Mouse (Mus musculus) midbrain, postnatal 0 days (tissue): Measurements from ENCODE around the gene Serhl. TPM values are rescaled to one million over a fixed set of nuclear protein-coding genes. Genes with fewer than 3 reads are reported as not detected.

Experiments
- ATAC-seq: fragments of 200-750 bp; cut with Nextera tagmentation; 2 replicates; pipeline ENCODE4 v1.8.0; 2017; ENCODE audit warnings: moderate number of reproducible peaks, mild to moderate bottlenecking, moderate TSS enrichment, moderate library complexity; ENCODE audit not compliant: low FRiP score
- DNase-seq: peaks from one replicate; pipeline ENCODE4 v3.0.0-alpha.2; 2015; ENCODE audit warnings: low spot score
- H3K27ac ChIP-seq: fragments of 300-500 bp; sonication (generic); 2 replicates; pipeline ENCODE4 v1.5.1; 2014; ENCODE audit warnings: low read depth, mild to moderate bottlenecking, low read length, mixed read lengths
- H3K27me3 ChIP-seq: fragments of 300-500 bp; sonication (generic); 2 replicates; pipeline ENCODE4 v1.6.1; 2014; ENCODE audit warnings: low read length, control low read depth, mixed read lengths; ENCODE audit not compliant: insufficient read depth
- H3K36me3 ChIP-seq: fragments of 300-500 bp; sonication (generic); 2 replicates; pipeline ENCODE4 v1.6.1; 2014; ENCODE audit warnings: low read length, control low read depth, mixed read lengths; ENCODE audit not compliant: insufficient read depth
- H3K4me1 ChIP-seq: fragments of 300-500 bp; sonication (generic); 2 replicates; pipeline ENCODE4 v1.6.1; 2014; ENCODE audit warnings: mild to moderate bottlenecking, control low read depth, antibody characterized with exemption, low read length, mixed read lengths; ENCODE audit not compliant: insufficient read depth
- H3K4me2 ChIP-seq: fragments of 300-500 bp; sonication (generic); 2 replicates; pipeline ENCODE4 v1.6.1; 2014; ENCODE audit warnings: low read depth, mild to moderate bottlenecking, low read length, mixed read lengths; ENCODE audit not compliant: poor library complexity, severe bottlenecking
- H3K4me3 ChIP-seq: fragments of 300-500 bp; sonication (generic); 2 replicates; pipeline ENCODE4 v1.5.1; 2014; ENCODE audit warnings: low read depth, mild to moderate bottlenecking, low read length, moderate library complexity
- H3K9ac ChIP-seq: fragments of 300-500 bp; sonication (generic); replicated peaks from 2 replicates; pipeline ENCODE4 v1.6.1; 2014; ENCODE audit warnings: mild to moderate bottlenecking, low read length, moderate library complexity, mixed read lengths; ENCODE audit not compliant: poor library complexity, severe bottlenecking
- H3K9me3 ChIP-seq: fragments of 300-500 bp; sonication (generic); 2 replicates; pipeline ENCODE4 v1.6.1; 2016; ENCODE audit warnings: low read length, control low read depth
- CTCF ChIP-seq: IDR thresholded peaks from 2 replicates; pipeline ENCODE4 v1.5.1; 2016; ENCODE audit warnings: antibody characterized with exemption, mild to moderate bottlenecking
- WGBS: fragments of 180-500 bp; shearing (Covaris S2); extraction: QIAGEN DNeasy Blood & Tissue Kit; methylation state at CpG from one replicate; pipeline ENCODE4 v1.1.7; 2014; 5-methylcytosine and 5-hydroxymethylcytosine counted together
- polyA plus RNA-seq: library from polyadenylated mRNA; unstranded; fragments of >200 nt; fragmentation: Nextera tagmentation; extraction: Ambion mirVana; gene quantifications from 2 replicates; pipeline ENCODE4 v1.2.1, GENCODE M21; 2015
- total RNA-seq: library from RNA; depleted of rRNA; stranded (reverse); fragments of >200 nt; gene quantifications from 2 replicates; pipeline ENCODE4 v1.2.3, GENCODE M21; 2014

The Serhl gene
- total and polyA plus RNA-seq, 2 experiments from 2014 or later = 6.7 to 38.5 TPM

DNA sequence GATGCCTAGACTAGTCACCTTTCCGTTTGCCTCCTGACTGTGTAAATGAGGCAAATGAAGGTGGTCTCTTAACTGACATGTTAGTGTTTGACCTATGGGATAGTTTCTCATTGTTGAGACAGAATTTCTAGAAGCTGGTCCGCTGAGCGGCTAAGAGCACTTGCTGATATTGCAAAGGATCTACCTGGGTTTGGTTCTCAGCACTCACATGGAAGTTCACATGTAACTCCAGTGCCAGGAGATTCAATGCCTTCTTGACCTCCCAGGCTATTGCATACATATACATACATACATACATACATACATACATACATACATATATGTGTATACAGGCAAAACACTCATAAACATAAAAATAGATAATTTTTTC, 60.8 kb downstream of the Serhl start:
- Histone ChIP-seq H3K4me1 (0 out of 2 replicates have a peak, but pooled peaks cover 4% of the 10 kb centered on the region), H3K27me3 (no peaks in the 10 kb centered on the region), H3K4me2 (peak overlapping the region; percentile 43), H3K4me3 (peak overlapping the region; percentile 91), H3K9me3 (no peaks in the 10 kb centered on the region), H3K9ac (peak overlapping the region; percentile 56), H3K36me3 (peaks cover 19% of the 10 kb centered on the region), H3K27ac (peak overlapping the region; percentile 99)
- peak; percentile 36 for DNase-seq
- 18% methylated on average over 3 of the region's 3 CpGs for WGBS
- no peak for TF ChIP-seq CTCF
- no peak for ATAC-seq

GRCm38 (mm10) chr15:83150694-83151093, 61.4 kb downstream of the Serhl start:
- Histone ChIP-seq H3K4me2 (no peak overlapping the region), H3K4me3 (no peak overlapping the region), H3K27ac (no peak overlapping the region), H3K9ac (no peak overlapping the region), H3K9me3 (no peaks in the 10 kb centered on the region), H3K27me3 (no peaks in the 10 kb centered on the region), H3K36me3 (peaks cover 22% of the 10 kb centered on the region), H3K4me1 (0 out of 2 replicates have a peak, but pooled peaks cover 4% of the 10 kb centered on the region)
- 89% methylated on average over 4 of the region's 4 CpGs for WGBS
- DNase-seq = no peak
- no peak for ATAC-seq
- TF ChIP-seq CTCF = no peak

DNA sequence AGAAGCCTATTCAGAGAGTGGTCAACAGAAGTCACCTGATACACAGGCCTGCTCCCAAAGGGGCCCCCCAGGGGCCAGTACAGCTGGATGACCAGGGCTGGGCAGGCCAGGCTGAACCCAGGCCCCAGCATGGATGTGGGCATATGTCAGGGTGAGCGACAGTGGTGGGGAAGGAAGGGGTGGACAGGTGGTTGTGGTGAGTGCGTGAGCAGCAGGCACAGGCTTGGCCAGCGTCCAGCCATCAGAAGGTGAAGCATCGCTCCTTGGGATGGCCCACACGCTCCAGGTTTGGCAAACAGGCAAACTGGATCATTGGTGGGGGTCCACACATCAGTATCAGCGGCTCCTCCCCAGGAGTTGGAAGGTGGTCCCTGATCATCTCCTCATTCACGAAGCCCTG, 65.0 kb downstream of the Serhl start:
- peaks cover 43% of the 10 kb centered on the region for H3K36me3 ChIP-seq
- H3K4me3 ChIP-seq = no peak overlapping the region
- no peaks in the 10 kb centered on the region for H3K27me3 ChIP-seq
- H3K4me1 ChIP-seq = no peaks in the 10 kb centered on the region
- no peak overlapping the region for H3K4me2 ChIP-seq
- no peaks in the 10 kb centered on the region for H3K9me3 ChIP-seq
- DNase-seq (no peak), ATAC-seq (no peak)
- H3K27ac ChIP-seq = no peak overlapping the region
- no peak overlapping the region for H3K9ac ChIP-seq
- TF ChIP-seq CTCF = no peak
- 93% methylated on average over 6 of the region's 7 CpGs for WGBS

DNA sequence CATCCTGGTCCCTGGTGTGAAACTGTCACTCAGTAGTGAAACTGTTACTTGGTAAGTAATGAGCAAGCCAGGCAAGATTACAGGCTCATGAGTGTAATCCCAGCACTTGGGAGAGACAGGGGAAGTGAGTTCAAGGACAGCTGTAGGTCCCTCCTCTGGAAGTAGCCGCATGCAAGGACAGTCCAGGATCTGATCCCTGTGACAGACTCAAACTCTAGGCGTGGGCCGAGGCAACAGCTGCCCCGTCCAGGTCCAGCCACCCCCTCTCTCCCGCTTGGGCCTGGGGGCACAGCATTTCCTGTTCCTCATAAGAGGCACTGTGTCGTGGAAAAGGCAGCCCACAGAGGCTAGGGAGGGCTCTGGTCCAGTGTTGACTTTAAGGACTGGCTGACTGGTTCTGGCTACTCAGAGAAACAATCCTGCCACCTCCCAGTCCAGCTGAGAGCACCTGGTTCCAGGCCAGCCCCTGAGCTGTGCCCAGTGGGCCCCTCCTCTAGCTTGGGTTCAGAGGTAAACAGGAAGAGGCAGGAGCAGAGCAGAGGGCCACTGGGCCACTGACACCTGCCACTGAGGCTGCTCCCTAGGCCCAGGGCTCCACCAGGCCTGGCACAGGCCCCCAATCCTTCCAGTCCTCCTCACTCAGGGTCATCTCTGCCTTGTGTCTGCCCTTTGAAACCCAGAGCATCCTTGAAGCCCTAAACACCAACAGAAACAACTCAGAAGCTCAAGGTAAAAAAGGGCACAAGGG, 66.5 kb downstream of the Serhl start:
- H3K9ac ChIP-seq = 0 out of 2 replicates have a peak overlapping the region, but pooled peaks have one; percentile 19
- ATAC-seq (no peak), DNase-seq (no peak)
- H3K4me3 ChIP-seq = no peak overlapping the region
- no peaks in the 10 kb centered on the region for H3K4me1 ChIP-seq
- no peak overlapping the region for H3K4me2 ChIP-seq
- peaks cover 55% of the 10 kb centered on the region for H3K36me3 ChIP-seq
- no peaks in the 10 kb centered on the region for H3K27me3 ChIP-seq
- TF ChIP-seq CTCF = no peak
- H3K9me3 ChIP-seq = no peaks in the 10 kb centered on the region
- H3K27ac ChIP-seq = no peak overlapping the region
- 83% methylated on average over 6 of the region's 6 CpGs for WGBS

DNA sequence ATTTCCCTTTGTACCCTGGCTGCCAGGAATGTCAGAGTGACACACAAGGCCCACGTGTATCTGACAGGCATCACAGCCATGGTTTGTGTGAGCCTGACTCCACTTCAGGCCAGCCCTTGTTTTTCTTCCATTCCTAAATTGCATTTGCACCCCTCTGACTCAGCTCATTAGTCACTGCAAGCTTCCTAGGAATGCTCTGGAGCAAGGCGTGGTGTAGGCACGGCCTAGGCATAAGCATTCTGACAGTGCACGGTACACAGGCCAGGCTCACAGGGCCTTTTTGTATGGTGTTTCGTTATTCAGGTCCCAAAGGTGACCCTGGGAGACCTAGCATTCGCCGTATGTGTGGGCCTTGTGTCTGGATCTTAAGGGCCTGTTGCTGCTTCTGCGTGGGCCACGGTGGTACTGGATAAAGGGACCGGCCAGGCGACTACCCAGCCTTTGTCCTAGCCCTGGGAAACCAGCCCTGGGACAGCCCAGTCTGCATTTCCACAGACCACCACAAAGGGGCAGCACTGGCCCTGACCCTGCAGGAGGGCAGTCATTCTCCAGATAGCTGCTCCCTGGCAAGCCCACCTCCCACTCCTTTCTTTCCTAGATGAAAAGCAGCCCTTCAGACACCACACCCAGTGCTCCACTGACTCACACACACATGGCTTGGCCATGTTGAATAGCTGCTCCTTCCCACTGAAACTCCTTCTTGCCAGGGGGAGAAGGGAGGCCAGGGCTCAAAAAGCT, 67.8 kb downstream of the Serhl start:
- peak; percentile 69 for TF ChIP-seq CTCF
- Histone ChIP-seq H3K4me3 (no peak overlapping the region), H3K4me1 (no peaks in the 10 kb centered on the region), H3K27me3 (no peaks in the 10 kb centered on the region), H3K9ac (no peak overlapping the region), H3K36me3 (peaks cover 59% of the 10 kb centered on the region), H3K4me2 (no peak overlapping the region), H3K9me3 (no peaks in the 10 kb centered on the region), H3K27ac (no peak overlapping the region)
- 71% methylated on average over 11 of the region's 11 CpGs for WGBS
- no peak for DNase-seq
- ATAC-seq = no peak

GRCm38 (mm10) chr15:83157667-83158064, 68.4 kb downstream of the Serhl start:
- Histone ChIP-seq H3K36me3 (peaks cover 64% of the 10 kb centered on the region), H3K27me3 (no peaks in the 10 kb centered on the region), H3K4me1 (no peaks in the 10 kb centered on the region), H3K27ac (no peak overlapping the region), H3K9me3 (no peaks in the 10 kb centered on the region), H3K9ac (no peak overlapping the region), H3K4me3 (no peak overlapping the region), H3K4me2 (no peak overlapping the region)
- ATAC-seq (no peak), DNase-seq (no peak)
- 97% methylated on average over 6 of the region's 6 CpGs for WGBS
- no peak for TF ChIP-seq CTCF
